Mouse (Mus musculus) embryonic facial prominence, embryonic 11.5 days (tissue): Measurements from ENCODE around the gene Fam131b. TPM values are rescaled to one million over a fixed set of nuclear protein-coding genes. Genes with fewer than 3 reads are reported as not detected.

ENCODE experiments used
- ATAC-seq: fragments of 200-750 bp; cut with Nextera tagmentation; replicated peaks from 2 replicates; pipeline ENCODE4 v1.8.0; 2017; ENCODE audit warnings: low read depth; ENCODE audit not compliant: insufficient number of reproducible peaks, low FRiP score, low TSS enrichment
- DNase-seq: peaks from one replicate; pipeline ENCODE4 v3.0.0-alpha.2; 2015; ENCODE audit warnings: low spot score
- H3K27ac ChIP-seq: fragments of 300-500 bp; sonication (generic); replicated peaks from 2 replicates; pipeline ENCODE4 v1.5.1; 2014; ENCODE audit warnings: mild to moderate bottlenecking, low read depth, low read length, control low read depth
- H3K27me3 ChIP-seq: fragments of 300-500 bp; sonication (generic); 2 replicates; pipeline ENCODE4 v1.6.1; 2014; ENCODE audit warnings: mild to moderate bottlenecking, low read length, moderate library complexity, mixed read lengths; ENCODE audit not compliant: control insufficient read depth, insufficient read depth
- H3K36me3 ChIP-seq: fragments of 300-500 bp; sonication (generic); replicated peaks from 2 replicates; pipeline ENCODE4 v1.6.1; 2014; ENCODE audit warnings: low read depth, mild to moderate bottlenecking, low read length, moderate library complexity, mixed read lengths; ENCODE audit not compliant: control insufficient read depth, insufficient read depth
- H3K4me1 ChIP-seq: fragments of 300-500 bp; sonication (generic); 2 replicates; pipeline ENCODE4 v1.6.1; 2014; ENCODE audit warnings: low read length, mixed read lengths; ENCODE audit not compliant: control insufficient read depth, insufficient read depth
- H3K4me2 ChIP-seq: fragments of 300-500 bp; sonication (generic); 2 replicates; pipeline ENCODE4 v1.6.1; 2014; ENCODE audit warnings: low read depth, mild to moderate bottlenecking, control low read depth, low read length, moderate library complexity
- H3K4me3 ChIP-seq: fragments of 300-500 bp; sonication (generic); 2 replicates; pipeline ENCODE4 v1.5.1; 2014; ENCODE audit warnings: low read depth, low read length, control low read depth
- H3K9ac ChIP-seq: fragments of 300-500 bp; sonication (generic); replicated peaks from 2 replicates; pipeline ENCODE4 v1.6.1; 2014; ENCODE audit warnings: mild to moderate bottlenecking, control low read depth, low read length
- H3K9me3 ChIP-seq: fragments of 300-500 bp; sonication (generic); replicated peaks from 2 replicates; pipeline ENCODE4 v1.6.1; 2016; ENCODE audit warnings: mild to moderate bottlenecking, low read length, inconsistent platforms, mixed read lengths; ENCODE audit not compliant: control insufficient read depth
- WGBS: fragments of 180-500 bp; shearing (Covaris S2); extraction: QIAGEN DNeasy Blood & Tissue Kit; methylation state at CpG from one replicate; pipeline ENCODE4 v1.1.7; 2014; 5-methylcytosine and 5-hydroxymethylcytosine counted together
- polyA plus RNA-seq: library from polyadenylated mRNA; unstranded; fragments of >200 nt; fragmentation: Nextera tagmentation; extraction: Ambion mirVana; gene quantifications from 2 replicates; pipeline ENCODE4 v1.2.1, GENCODE M21; 2014

Gene Fam131b
- polyA plus RNA-seq, 1 experiment from 2014 or later = 0.66 TPM

GRCm38 (mm10) chr6:42365215-42365614 lies 40.8 kb upstream of the Fam131b start:
- Histone ChIP-seq H3K9me3 (no peaks in the 10 kb centered on the region), H3K4me3 (no peak overlapping the region), H3K27ac (no peak overlapping the region), H3K27me3 (no peaks in the 10 kb centered on the region), H3K9ac (no peak overlapping the region), H3K36me3 (no peaks in the 10 kb centered on the region), H3K4me2 (no peak overlapping the region), H3K4me1 (no peaks in the 10 kb centered on the region)
- DNase-seq (no peak), ATAC-seq (no peak)
- WGBS = 88% methylated on average over 6 of the region's 6 CpGs

GRCm38 (mm10) chr6:42364607-42365006 lies 40.2 kb upstream of the Fam131b start:
- H3K9me3 ChIP-seq = no peaks in the 10 kb centered on the region

GRCm38 (mm10) chr6:42364066-42364465 lies 39.6 kb upstream of the Fam131b start:
- Histone ChIP-seq H3K36me3 (no peaks in the 10 kb centered on the region), H3K9ac (no peak overlapping the region), H3K4me2 (no peak overlapping the region), H3K4me1 (no peaks in the 10 kb centered on the region), H3K9me3 (no peaks in the 10 kb centered on the region), H3K4me3 (no peak overlapping the region), H3K27ac (no peak overlapping the region), H3K27me3 (no peaks in the 10 kb centered on the region)
- DNase-seq (no peak), ATAC-seq (no peak)
- 90% methylated on average over 4 of the region's 4 CpGs for WGBS

More at GRCm38 (mm10) chr6:42364607-42365006, 40.2 kb upstream of the Fam131b start:
- Histone ChIP-seq H3K27ac (no peak overlapping the region), H3K27me3 (no peaks in the 10 kb centered on the region), H3K36me3 (no peaks in the 10 kb centered on the region), H3K9ac (no peak overlapping the region), H3K4me3 (no peak overlapping the region), H3K4me1 (no peaks in the 10 kb centered on the region), H3K4me2 (no peak overlapping the region)
- WGBS = 82% methylated on average over 15 of the region's 15 CpGs
- ATAC-seq (no peak), DNase-seq (no peak)

GRCm38 (mm10) chr6:42362974-42363373 lies 38.5 kb upstream of the Fam131b start:
- H3K9me3 ChIP-seq = no peaks in the 10 kb centered on the region
- H3K27ac ChIP-seq = no peak overlapping the region
- H3K4me1 ChIP-seq = no peaks in the 10 kb centered on the region
- H3K4me3 ChIP-seq = no peak overlapping the region
- no peak overlapping the region for H3K4me2 ChIP-seq
- H3K9ac ChIP-seq = no peak overlapping the region
- no peaks in the 10 kb centered on the region for H3K27me3 ChIP-seq
- 0 out of 2 replicates have a peak, but pooled peaks cover 2% of the 10 kb centered on the region for H3K36me3 ChIP-seq
- WGBS = 59% methylated on average over 3 of the region's 3 CpGs
- ATAC-seq (no peak), DNase-seq (no peak)

- Histone ChIP-seq H3K4me3 (no peak overlapping the region), H3K36me3 (peaks cover 4% of the 10 kb centered on the region; the same call in 1 of the 2 replicates), H3K4me1 (no peaks in the 10 kb centered on the region), H3K4me2 (no peak overlapping the region), H3K27me3 (no peaks in the 10 kb centered on the region), H3K9ac (no peak overlapping the region), H3K9me3 (no peaks in the 10 kb centered on the region), H3K27ac (no peak overlapping the region)
- no peak for DNase-seq
- no peak for ATAC-seq
- 73% methylated on average over 1 of the region's 1 CpGs for WGBS
Measured at GRCm38 (mm10) chr6:42362497-42362896, 38.1 kb upstream of the Fam131b start.

- ATAC-seq (no peak), DNase-seq (no peak)
- peaks cover 6% of the 10 kb centered on the region; the same call in 1 of the 2 replicates for H3K36me3 ChIP-seq
- WGBS = 75% methylated on average over 1 of the region's 1 CpGs
- no peaks in the 10 kb centered on the region for H3K4me1 ChIP-seq
- H3K27me3 ChIP-seq = no peaks in the 10 kb centered on the region
- H3K9me3 ChIP-seq = no peaks in the 10 kb centered on the region
- no peak overlapping the region for H3K4me2 ChIP-seq
- no peak overlapping the region for H3K9ac ChIP-seq
- H3K27ac ChIP-seq = no peak overlapping the region
- no peak overlapping the region for H3K4me3 ChIP-seq
Measured at GRCm38 (mm10) chr6:42362074-42362473, 37.6 kb upstream of the Fam131b start.

- 90% methylated on average over 13 of the region's 13 CpGs for WGBS
- Histone ChIP-seq H3K27ac (no peak overlapping the region), H3K36me3 (peaks cover 6% of the 10 kb centered on the region; the same call in 1 of the 2 replicates), H3K27me3 (no peaks in the 10 kb centered on the region), H3K4me2 (no peak overlapping the region), H3K9ac (no peak overlapping the region), H3K9me3 (no peaks in the 10 kb centered on the region), H3K4me3 (no peak overlapping the region), H3K4me1 (no peaks in the 10 kb centered on the region)
- DNase-seq = no peak
- no peak for ATAC-seq
Measured at GRCm38 (mm10) chr6:42361041-42361895, 36.8 kb upstream of the Fam131b start.

GRCm38 (mm10) chr6:42360231-42360840 lies 35.9 kb upstream of the Fam131b start:
- H3K4me1 ChIP-seq = no peaks in the 10 kb centered on the region
- DNase-seq (no peak), ATAC-seq (no peak)
- H3K9ac ChIP-seq = no peak overlapping the region
- H3K4me2 ChIP-seq = no peak overlapping the region
- no peak overlapping the region for H3K4me3 ChIP-seq
- H3K36me3 ChIP-seq = peaks cover 6% of the 10 kb centered on the region; the same call in 1 of the 2 replicates
- no peak overlapping the region for H3K27ac ChIP-seq
- H3K9me3 ChIP-seq = no peaks in the 10 kb centered on the region
- no peaks in the 10 kb centered on the region for H3K27me3 ChIP-seq
- WGBS = 74% methylated on average over 6 of the region's 6 CpGs
